Mouse (Mus musculus) G1E (cell line): ENCODE measurements at regions not wholly inside any gene's neighbourhood (a gene's known extent, or its start where the extent isn't known, plus 50 kb on each side); places are given as distances from the start of the nearest gene placed in this dataset.

Source experiments
- CTCF ChIP-seq: IDR thresholded peaks from 2 replicates; pipeline ENCODE4 v1.5.1; 2012; ENCODE audit warnings: low read depth, low read length, inconsistent platforms, mixed read lengths
- TAL1 ChIP-seq: conservative IDR thresholded peaks from 2 replicates; pipeline ENCODE4 v1.6.1; 2012; ENCODE audit warnings: low read depth, low read length, inconsistent platforms, mixed read lengths

DNA sequence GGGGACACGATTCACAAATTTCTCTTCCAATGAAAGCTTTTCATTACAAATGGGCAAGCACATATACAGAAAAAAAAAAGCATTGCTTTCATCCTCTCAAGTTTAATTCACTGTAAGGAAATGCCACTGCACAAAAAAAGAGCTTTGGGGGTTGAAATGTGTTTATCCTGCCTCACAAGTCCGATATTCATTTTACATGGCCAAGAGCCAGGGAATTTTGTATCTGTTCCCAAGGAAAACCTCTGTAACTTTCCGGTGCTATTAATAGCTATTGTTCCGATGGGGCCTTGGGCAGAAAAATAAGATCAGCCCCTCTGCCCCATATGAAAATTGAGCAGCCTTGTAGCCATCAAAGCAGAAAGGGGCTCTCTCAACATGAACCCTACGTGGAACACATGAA lies 465.9 kb upstream of the Mki67 start:
- TF ChIP-seq CTCF = no peak
- no peak for TF ChIP-seq TAL1
